Mouse (Mus musculus): Measurements from ENCODE around the gene Rbbp8nl.

GRCm38 (mm10) chr2:180329466-180329865 lies 39.8 kb upstream of the Rbbp8nl start:
- TF ChIP-seq CTCF (conservative IDR thresholded peaks at IDR 0.05; ENCODE audit: low read length) (no peak), POU5F1 (IDR thresholded peaks at IDR 0.05; ENCODE audit: borderline replicate concordance, low read length) (no peak), NANOG (IDR thresholded peaks at IDR 0.05; ENCODE audit: borderline replicate concordance, low read length) (no peak)

All from E14TG2a.4 (cell line).